Mouse (Mus musculus) brown adipose tissue, adult 24 weeks (tissue): ENCODE measurements around the gene Spin4. TPM values are rescaled to one million over a fixed set of nuclear protein-coding genes. Genes with fewer than 3 reads are reported as not detected.

Experiments
- H3K27ac ChIP-seq: fragments of 200-500 bp; replicated peaks from 2 replicates; pipeline ENCODE4 v1.5.1; 2012; ENCODE audit warnings: low read depth, mild to moderate bottlenecking, low read length
- H3K4me1 ChIP-seq: fragments of 200-500 bp; 2 replicates; pipeline ENCODE4 v1.6.1; 2012; ENCODE audit warnings: low read length, mixed read lengths; ENCODE audit not compliant: control insufficient read depth, insufficient read depth, insufficient read length
- H3K4me3 ChIP-seq: fragments of 200-500 bp; 2 replicates; pipeline ENCODE4 v1.5.1; 2012; ENCODE audit warnings: low read depth, mild to moderate bottlenecking, low read length, moderate library complexity; ENCODE audit not compliant: insufficient read depth
- polyA plus RNA-seq: library from polyadenylated mRNA; stranded (reverse); fragments of >200 nt; gene quantifications from 2 replicates; pipeline ENCODE4 v1.2.4, GENCODE M21; 2012; ENCODE audit not compliant: missing spikeins, insufficient read depth, insufficient read length

The Spin4 gene
- polyA plus RNA-seq: 0.63 and 1.0 TPM in 2 replicates

DNA sequence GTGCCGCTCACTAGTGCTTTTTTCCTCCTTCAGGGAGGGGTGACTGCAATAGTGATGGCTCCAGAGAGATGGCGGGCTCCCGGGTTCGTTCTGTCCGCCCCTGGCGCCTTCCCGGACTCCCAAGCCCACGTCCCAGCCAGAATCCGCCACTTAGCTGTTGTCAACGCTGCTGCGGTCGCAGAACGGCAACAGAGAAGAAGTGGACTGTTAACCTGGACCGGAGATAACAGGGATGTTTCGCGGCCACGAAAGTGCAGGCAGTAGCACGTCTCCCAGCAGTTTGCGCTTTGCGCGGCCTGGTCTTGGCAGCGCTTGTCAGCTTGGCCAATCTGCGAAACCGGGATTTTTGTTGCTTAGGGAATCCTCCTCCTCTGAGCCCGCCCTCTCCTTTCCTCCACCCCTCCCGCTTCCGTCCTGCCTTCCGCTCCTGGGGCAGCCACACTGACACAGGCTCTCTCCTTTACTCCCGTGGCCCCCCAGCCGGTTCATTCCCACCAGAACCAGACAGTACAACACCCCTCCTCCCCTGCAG, at the start of gene Spin4:
Gene Spin4, minus strand, starts transcription at position 322 of the 532 bp plus-strand sequence.
- H3K27ac ChIP-seq: peak within 1 kb of the TSS; percentile 67
- no peaks in the 10 kb centered on the region for H3K4me1 ChIP-seq
- peak within 1 kb of the TSS; percentile 76 for H3K4me3 ChIP-seq

- H3K4me1 ChIP-seq: no peaks in the 10 kb centered on the region
Observed at GRCm38 (mm10) chrX:95027907-95028306, 1.4 kb upstream of the Spin4 start.

DNA sequence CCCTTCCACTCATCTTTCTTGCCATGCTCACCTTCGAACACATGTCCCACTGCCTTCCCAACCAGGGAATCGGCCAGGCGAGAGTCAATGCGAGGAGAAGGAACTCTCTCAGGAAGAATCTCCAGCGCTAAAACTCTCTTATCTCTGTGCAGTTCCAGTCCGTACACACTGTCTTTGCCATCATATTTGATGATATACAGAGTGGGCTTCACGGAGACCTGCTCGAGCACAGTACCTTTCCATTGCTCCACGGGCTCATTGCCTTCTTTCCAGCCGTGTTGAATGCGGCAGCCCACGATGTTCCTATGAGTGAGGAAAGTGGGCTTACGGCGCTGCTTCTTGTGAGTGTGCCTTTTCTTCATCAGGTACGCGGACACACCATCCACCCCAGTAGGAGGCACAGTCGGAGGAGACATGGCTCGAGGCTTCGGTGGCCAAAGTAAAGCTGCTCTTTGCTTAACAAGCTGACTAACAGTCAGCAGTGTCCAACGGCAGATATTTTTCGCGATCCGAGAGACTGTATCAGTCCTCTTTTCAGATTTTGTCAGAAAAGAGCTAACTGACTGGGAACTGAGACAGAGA, 612 bp downstream of the Spin4 start:
- peak overlapping the region; percentile 67 for H3K27ac ChIP-seq
- no peaks in the 10 kb centered on the region for H3K4me1 ChIP-seq
- H3K4me3 ChIP-seq: peak overlapping the region; percentile 76

More at GRCm38 (mm10) chrX:95027907-95028306, 1.4 kb upstream of the Spin4 start:
- no peak overlapping the region for H3K27ac ChIP-seq
- no peak overlapping the region for H3K4me3 ChIP-seq

GRCm38 (mm10) chrX:95012033-95012432, 14.4 kb downstream of the Spin4 start:
- no peak overlapping the region for H3K4me3 ChIP-seq
- no peak overlapping the region for H3K27ac ChIP-seq
- H3K4me1 ChIP-seq: no peaks in the 10 kb centered on the region

- Histone ChIP-seq H3K27ac (no peak overlapping the region), H3K4me3 (no peak overlapping the region), H3K4me1 (no peaks in the 10 kb centered on the region)
Observed at GRCm38 (mm10) chrX:94998845-94999244, 27.6 kb downstream of the Spin4 start.

GRCm38 (mm10) chrX:94994113-94994512, 32.4 kb downstream of the Spin4 start:
- Histone ChIP-seq H3K27ac (no peak overlapping the region), H3K4me3 (no peak overlapping the region), H3K4me1 (no peaks in the 10 kb centered on the region; the same call in 1 of the 2 replicates)

DNA sequence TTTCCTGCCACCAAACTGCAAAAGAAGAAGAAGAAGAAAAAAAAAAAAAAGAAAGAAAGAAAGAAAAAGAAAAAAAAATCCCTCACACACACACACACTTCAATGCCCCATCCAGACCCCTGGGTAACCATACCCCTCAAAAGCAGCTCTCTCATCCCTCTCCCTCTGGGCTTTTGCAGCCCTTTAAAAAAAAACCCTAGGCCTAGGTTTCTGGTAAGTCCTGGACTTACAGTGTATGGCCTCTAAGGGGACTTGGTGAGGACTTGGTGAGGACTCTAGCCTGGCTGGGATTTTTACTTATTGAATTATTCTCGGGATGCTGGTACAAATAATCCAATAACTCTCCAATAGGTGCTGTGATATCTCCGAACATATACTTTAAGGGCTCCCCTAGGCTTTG, 35.6 kb downstream of the Spin4 start:
- no peak overlapping the region for H3K27ac ChIP-seq
- peak overlapping the region; percentile 43; the same call in 1 of the 2 replicates for H3K4me3 ChIP-seq
- H3K4me1 ChIP-seq: no peaks in the 10 kb centered on the region; the same call in 1 of the 2 replicates

DNA sequence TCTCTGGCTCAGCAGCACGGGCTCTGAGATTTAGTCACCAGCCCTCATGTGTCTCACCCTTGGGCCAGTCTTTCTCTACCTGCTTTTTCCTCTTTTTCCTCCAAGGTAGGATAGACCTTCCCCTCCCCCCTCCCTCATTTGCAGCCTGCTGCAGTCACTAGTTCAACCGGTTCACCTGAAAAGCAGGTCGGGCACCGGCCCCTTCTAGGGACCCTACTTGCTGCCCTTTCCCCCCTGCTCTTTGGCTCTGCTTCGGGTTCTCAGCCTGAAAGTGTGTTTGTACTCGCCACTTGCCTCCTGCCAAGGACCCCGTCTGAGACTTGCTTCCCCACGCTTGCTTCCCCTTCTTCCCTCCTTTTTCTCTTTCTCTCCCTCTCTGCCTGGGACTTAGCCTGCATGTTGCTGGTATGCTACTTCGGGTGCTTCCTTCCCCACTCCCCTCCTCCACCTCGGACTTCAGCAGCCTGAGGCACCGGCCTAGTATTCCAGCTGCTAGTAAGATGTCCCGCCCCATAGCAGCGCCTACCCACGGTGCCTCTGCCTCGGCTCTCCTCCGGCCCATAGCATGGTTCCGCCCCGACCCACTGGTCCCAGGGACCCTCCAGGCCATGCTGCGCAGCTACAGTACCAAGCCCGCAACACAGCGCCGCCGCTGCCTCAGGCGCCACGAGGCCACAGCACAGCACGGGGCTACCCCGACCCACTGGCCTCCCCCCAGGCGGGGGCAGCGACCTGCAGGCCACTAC, 36.2 kb downstream of the Spin4 start:
- H3K4me3 ChIP-seq: peak overlapping the region; percentile 43
- H3K4me1 ChIP-seq: no peaks in the 10 kb centered on the region; the same call in 1 of the 2 replicates
- no peak overlapping the region for H3K27ac ChIP-seq

Other genes starting within 250 kb of the Spin4 start
- gene Arhgef9, start 170.2 kb upstream of the Spin4 start, polyA plus RNA-seq: 13.6 and 23.2 TPM in 2 replicates